Mouse (Mus musculus) limb, embryonic 15.5 days (tissue): Measurements from ENCODE around the gene Tnfrsf13b. TPM values are rescaled to one million over a fixed set of nuclear protein-coding genes. Genes with fewer than 3 reads are reported as not detected.

Experiments
- ATAC-seq: fragments of 200-750 bp; cut with Nextera tagmentation; 2 replicates; pipeline ENCODE4 v1.8.0; 2017; ENCODE audit warnings: low read depth, moderate TSS enrichment; ENCODE audit not compliant: insufficient number of reproducible peaks, low FRiP score, low TSS enrichment
- H3K27ac ChIP-seq: fragments of 300-500 bp; sonication (generic); 2 replicates; pipeline ENCODE4 v1.5.1; 2015; ENCODE audit warnings: moderate library complexity, mild to moderate bottlenecking, inconsistent platforms
- H3K27me3 ChIP-seq: fragments of 300-500 bp; sonication (generic); 2 replicates; pipeline ENCODE4 v1.6.1; 2015; ENCODE audit warnings: inconsistent platforms
- H3K36me3 ChIP-seq: fragments of 300-500 bp; sonication (generic); 2 replicates; pipeline ENCODE4 v1.6.1; 2015; ENCODE audit warnings: inconsistent platforms
- H3K4me1 ChIP-seq: fragments of 300-500 bp; sonication (generic); 2 replicates; pipeline ENCODE4 v1.6.1; 2015; ENCODE audit warnings: inconsistent platforms
- H3K4me2 ChIP-seq: fragments of 300-500 bp; sonication (generic); 2 replicates; pipeline ENCODE4 v1.6.1; 2015; ENCODE audit warnings: mild to moderate bottlenecking, inconsistent platforms
- H3K4me3 ChIP-seq: fragments of 300-500 bp; sonication (generic); 2 replicates; pipeline ENCODE4 v1.5.1; 2015; ENCODE audit warnings: mild to moderate bottlenecking, inconsistent platforms
- H3K9ac ChIP-seq: fragments of 300-500 bp; sonication (generic); 2 replicates; pipeline ENCODE4 v1.6.1; 2015; ENCODE audit warnings: inconsistent platforms
- H3K9me3 ChIP-seq: fragments of 300-500 bp; sonication (generic); 2 replicates; pipeline ENCODE4 v1.6.1; 2016; ENCODE audit warnings: inconsistent platforms
- WGBS: fragments of 180-500 bp; shearing (Covaris S2); methylation state at CpG from one replicate; pipeline ENCODE4 v1.1.7; 2015; 5-methylcytosine and 5-hydroxymethylcytosine counted together
- polyA plus RNA-seq: library from polyadenylated mRNA; unstranded; fragments of >200 nt; fragmentation: Nextera tagmentation; extraction: Ambion mirVana; gene quantifications from 2 replicates; pipeline ENCODE4 v1.2.1, GENCODE M21; 2015

The Tnfrsf13b gene
- 2.3 and 2.7 TPM in 2 replicates for polyA plus RNA-seq

DNA sequence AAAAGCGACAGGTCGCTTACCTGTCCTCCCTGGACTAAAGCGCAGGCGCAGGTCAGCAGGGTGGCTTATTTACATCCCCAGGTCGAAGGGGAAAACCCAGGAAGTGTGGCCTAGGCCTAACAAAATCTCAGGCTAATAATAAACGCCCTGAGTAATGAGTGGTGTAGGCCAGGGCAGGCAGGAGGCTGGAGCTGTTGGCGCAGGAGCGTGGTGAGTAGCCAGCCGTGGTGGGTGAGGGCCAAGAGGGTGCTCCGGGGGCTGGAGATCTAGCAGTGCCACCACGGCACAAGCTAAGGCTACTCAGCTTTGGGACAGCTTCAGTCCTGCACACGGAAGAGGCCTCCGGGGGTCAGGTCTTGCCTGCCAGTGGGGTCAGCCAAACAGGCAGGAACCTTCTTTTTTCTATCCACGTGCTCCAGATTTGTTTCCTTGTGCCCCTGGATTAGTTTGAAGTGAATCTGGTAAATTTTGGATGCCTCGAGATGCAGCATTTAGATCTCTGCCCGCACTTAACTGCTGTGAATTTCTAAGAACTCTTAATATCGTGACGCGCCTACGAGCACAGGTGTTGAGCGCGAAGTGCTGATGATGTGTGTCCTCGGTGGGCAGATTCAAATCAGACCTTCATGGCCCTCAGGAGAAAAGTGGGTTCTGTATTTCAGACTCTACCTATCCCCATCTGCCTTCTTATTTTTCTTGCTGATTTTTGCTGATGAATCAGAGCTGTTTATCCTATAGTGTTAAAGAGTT, at the start of gene Tnfrsf13b:
Tnfrsf13b (plus strand) TSS at position 150 of the 750 bp plus-strand sequence.
- no peaks in the 10 kb centered on the region for H3K36me3 ChIP-seq
- no peaks in the 10 kb centered on the region for H3K4me1 ChIP-seq
- no peak for ATAC-seq
- no peak within 1 kb of the TSS for H3K9ac ChIP-seq
- H3K4me2 ChIP-seq: no peak within 1 kb of the TSS
- H3K4me3 ChIP-seq: no peak within 1 kb of the TSS
- H3K27ac ChIP-seq: no peak within 1 kb of the TSS
- H3K27me3 ChIP-seq: no peaks in the 10 kb centered on the region
- 83% methylated on average over 23 of the region's 23 CpGs for WGBS
- no peaks in the 10 kb centered on the region for H3K9me3 ChIP-seq

DNA sequence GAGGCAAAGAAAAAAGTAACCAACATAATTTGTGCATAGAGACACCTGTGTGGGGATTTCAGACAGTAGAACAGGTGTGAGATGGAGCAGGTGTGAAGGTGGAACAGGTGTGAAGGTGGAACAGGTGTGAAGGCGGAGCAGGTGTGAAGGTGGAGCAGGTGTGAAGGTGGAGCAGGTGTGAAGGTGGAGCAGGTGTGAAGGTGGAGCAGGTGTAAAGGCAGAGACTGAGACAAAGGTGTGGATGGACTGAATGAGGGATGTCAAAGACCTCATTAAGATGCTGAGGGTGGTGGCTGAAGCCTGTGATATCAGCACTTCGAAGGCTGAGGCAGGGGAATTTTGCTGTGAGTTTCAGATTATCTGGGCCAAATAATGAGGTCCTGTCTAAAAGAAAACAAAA, 44.9 kb upstream of the Tnfrsf13b start:
- WGBS: 77% methylated on average over 2 of the region's 2 CpGs
- Histone ChIP-seq H3K4me2 (no peak overlapping the region), H3K4me1 (no peaks in the 10 kb centered on the region), H3K9ac (no peak overlapping the region), H3K9me3 (no peaks in the 10 kb centered on the region), H3K36me3 (no peaks in the 10 kb centered on the region), H3K4me3 (no peak overlapping the region), H3K27me3 (peaks cover 5% of the 10 kb centered on the region; the same call in 1 of the 2 replicates), H3K27ac (no peak overlapping the region)
- no peak for ATAC-seq

DNA sequence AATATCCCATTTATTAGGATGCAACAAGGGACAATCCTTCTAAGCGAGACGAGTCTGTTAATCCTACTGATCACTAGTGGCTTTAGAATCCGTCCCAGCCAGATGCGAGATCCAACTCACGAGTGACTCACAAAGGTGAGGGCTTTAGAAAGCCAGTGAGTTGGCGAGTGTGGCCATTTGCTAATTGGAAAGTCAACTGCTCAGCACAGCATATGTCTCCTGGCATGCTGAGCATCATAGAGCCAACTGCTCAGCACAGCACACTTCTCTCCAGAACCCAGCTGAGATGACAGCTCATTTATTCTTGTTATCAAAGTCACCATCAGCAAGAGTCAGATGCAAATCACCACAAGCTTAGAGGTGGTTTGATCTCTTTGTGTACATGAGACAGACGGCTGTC, 36.4 kb upstream of the Tnfrsf13b start:
- WGBS: 77% methylated on average over 7 of the region's 7 CpGs
- Histone ChIP-seq H3K4me1 (no peaks in the 10 kb centered on the region), H3K9me3 (no peaks in the 10 kb centered on the region)

DNA sequence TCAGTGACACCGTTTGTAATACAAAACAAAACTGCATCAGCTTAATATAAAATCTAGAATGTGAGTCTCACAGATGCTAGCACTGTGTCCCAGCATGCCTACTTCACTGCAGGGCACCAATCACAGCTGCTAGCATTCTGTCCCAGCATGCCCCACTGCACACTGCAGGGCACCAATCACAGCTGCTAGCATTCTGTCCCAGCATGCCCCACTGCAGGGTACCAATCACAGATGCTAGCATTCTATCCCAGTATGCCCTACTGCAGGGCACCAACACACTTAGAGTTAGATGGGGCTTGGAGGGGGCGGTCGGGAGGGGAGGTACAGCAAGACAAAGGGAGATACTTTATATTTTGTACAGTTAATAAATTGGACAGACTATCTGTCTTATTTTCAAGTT, 35.4 kb upstream of the Tnfrsf13b start:
- Histone ChIP-seq H3K4me3 (no peak overlapping the region), H3K4me2 (no peak overlapping the region), H3K4me1 (no peaks in the 10 kb centered on the region), H3K36me3 (no peaks in the 10 kb centered on the region), H3K27me3 (no peaks in the 10 kb centered on the region), H3K9me3 (no peaks in the 10 kb centered on the region), H3K27ac (no peak overlapping the region), H3K9ac (no peak overlapping the region)
- 65% methylated on average over 3 of the region's 3 CpGs for WGBS
- no peak for ATAC-seq

More for the DNA sequence above, 36.4 kb upstream of the Tnfrsf13b start:
- Histone ChIP-seq H3K4me2 (no peak overlapping the region), H3K27ac (no peak overlapping the region), H3K27me3 (no peaks in the 10 kb centered on the region), H3K9ac (no peak overlapping the region), H3K4me3 (no peak overlapping the region), H3K36me3 (no peaks in the 10 kb centered on the region)
- no peak for ATAC-seq

DNA sequence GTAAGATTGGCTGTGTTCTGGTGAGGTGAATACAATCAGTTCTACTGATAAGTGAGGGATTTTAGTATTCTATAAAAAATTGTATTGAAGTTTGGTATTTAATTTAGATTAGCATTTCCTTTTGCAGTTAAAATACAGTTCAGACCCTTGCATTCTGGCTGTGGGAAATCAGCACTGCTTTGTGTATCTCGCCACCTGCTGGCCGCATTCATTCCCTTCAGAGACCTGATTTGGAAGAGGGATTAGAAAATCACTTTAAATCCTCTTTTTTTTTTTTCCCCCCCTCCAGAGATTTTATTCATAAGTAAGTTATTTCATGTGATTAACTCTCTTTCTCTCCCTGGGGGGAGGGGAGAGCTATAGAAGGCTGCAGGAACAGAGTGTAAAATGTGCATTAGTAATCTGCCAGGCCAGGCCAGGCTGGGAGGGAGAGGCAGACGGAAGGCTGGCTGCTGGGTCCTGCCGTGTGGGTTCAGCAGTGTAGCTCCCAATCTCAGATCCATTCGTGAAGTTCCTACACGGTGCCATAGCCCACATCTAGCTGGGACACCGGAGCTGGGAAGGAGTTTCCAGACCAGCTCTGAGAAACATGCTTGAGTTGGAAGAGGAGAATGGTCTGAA, 34.8 kb upstream of the Tnfrsf13b start:
- Histone ChIP-seq H3K27ac (no peak overlapping the region), H3K9me3 (no peaks in the 10 kb centered on the region), H3K36me3 (no peaks in the 10 kb centered on the region), H3K4me2 (no peak overlapping the region), H3K9ac (no peak overlapping the region), H3K27me3 (no peaks in the 10 kb centered on the region), H3K4me3 (no peak overlapping the region), H3K4me1 (no peaks in the 10 kb centered on the region)
- no peak for ATAC-seq
- WGBS: 21% methylated on average over 7 of the region's 7 CpGs

DNA sequence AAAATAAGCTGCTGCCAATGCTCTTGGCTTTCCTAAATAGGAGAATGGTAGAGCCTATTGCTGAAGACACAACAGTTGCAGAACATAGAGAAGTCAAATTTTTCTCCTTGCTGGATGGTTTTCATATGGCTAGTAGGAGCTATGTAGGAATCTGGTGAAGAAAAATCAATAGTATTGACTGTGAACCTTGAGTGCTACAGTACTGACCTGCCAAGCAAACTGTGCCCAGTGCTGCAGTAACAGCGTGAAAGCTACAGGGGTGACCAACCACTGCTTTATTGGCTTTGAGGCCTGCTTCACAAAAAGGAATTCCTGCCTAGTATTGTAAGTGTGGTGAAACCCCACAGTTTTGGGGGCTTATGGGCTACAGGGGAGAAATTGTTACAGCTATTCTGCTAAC, 28.5 kb upstream of the Tnfrsf13b start:
- ATAC-seq: no peak
- H3K9me3 ChIP-seq: no peaks in the 10 kb centered on the region
- H3K36me3 ChIP-seq: no peaks in the 10 kb centered on the region
- WGBS: 40% methylated on average over 1 of the region's 1 CpGs
- H3K4me2 ChIP-seq: no peak overlapping the region
- no peak overlapping the region for H3K9ac ChIP-seq
- H3K27me3 ChIP-seq: no peaks in the 10 kb centered on the region
- no peak overlapping the region for H3K27ac ChIP-seq
- H3K4me3 ChIP-seq: no peak overlapping the region
- H3K4me1 ChIP-seq: no peaks in the 10 kb centered on the region

DNA sequence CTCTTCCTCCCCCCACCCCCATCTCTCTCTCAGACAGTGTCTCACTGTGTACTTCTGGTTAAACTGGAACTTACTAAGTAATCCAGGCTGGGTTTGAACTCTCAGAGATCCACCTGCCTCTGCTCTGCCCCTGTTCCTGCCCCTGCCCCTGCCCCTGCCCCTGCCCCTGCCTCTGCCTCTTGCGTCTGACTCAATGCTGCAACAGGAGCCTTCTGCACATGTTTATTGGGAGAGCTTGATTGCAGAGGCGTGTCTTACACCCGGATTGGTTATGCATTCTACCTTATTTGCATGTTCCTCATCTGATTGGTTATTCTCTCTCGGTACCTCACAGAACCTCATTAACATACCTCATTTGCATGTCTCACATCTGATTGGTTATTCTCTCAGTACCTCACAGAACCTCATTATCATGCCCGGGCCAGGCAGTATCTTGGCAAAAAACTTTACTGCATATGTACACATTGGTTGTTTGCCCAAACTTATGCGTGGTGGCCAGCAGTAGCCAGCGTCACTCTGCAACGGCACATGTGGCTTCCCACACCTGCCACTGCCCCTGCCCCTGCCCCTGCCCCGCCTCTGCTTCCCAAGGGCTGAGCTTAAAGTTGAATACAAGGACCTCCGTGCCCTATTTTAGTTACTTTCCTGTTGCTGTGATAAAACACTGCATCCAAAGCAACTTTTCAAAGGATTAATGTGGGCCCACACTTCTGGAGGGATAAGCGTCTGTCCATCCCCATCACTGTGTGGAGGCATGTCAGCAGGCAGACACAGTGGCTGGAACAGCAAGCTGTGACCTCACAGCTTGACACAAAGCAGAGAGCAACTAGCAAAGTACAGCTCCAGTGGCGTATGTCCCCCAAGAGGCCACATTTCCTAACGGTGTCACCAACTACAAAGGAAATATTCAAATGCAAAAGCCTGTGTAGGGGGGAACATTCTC, 23.9 kb upstream of the Tnfrsf13b start:
- H3K36me3 ChIP-seq: no peaks in the 10 kb centered on the region
- H3K27ac ChIP-seq: no peak overlapping the region
- no peaks in the 10 kb centered on the region for H3K9me3 ChIP-seq
- H3K4me2 ChIP-seq: no peak overlapping the region
- peaks cover 4% of the 10 kb centered on the region for H3K4me1 ChIP-seq
- no peak overlapping the region for H3K9ac ChIP-seq
- H3K27me3 ChIP-seq: 0 out of 2 replicates have a peak, but pooled peaks cover 4% of the 10 kb centered on the region
- 74% methylated on average over 13 of the region's 13 CpGs for WGBS
- no peak for ATAC-seq
- H3K4me3 ChIP-seq: no peak overlapping the region

DNA sequence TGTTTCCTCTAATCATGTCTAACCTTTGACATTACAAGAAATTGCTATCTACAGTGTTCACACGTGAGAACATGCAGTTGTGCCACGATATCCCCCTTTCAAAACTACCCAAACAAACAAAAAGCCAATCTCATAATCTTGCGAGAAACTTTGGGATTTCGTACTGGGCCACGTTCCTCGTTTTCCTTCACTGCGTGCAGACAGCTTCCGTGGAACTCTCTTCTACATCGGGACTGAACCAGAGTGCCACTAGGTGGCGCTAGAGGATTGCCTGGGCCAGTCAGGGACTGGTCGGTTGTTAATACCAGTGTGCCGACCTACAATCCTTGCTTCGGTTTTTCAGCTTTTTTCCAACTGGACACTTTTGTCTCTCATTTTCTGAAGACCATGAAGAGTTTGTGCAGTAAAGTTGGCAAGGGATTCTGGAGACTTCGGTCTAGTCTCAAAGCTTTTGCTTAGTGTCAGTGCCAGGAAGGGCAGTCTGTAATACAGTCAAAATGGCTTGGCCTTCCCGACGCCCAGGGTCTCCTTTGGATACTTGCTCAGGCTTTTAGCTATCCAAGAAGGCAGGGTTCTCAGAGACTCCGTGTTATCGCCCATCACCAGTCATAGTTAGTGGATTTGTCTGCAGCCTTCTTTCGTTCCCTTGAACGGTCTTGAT, 22.2 kb upstream of the Tnfrsf13b start:
- Histone ChIP-seq H3K27ac (no peak overlapping the region), H3K9me3 (no peaks in the 10 kb centered on the region), H3K27me3 (0 out of 2 replicates have a peak, but pooled peaks cover 4% of the 10 kb centered on the region), H3K4me2 (no peak overlapping the region), H3K36me3 (no peaks in the 10 kb centered on the region), H3K4me3 (0 out of 2 replicates have a peak overlapping the region, but pooled peaks have one; percentile 3), H3K9ac (no peak overlapping the region), H3K4me1 (peaks cover 4% of the 10 kb centered on the region)
- peak; percentile 78; the same call in 1 of the 2 replicates for ATAC-seq
- 19% methylated on average over 20 of the region's 20 CpGs for whole genome bisulfite sequencing

DNA sequence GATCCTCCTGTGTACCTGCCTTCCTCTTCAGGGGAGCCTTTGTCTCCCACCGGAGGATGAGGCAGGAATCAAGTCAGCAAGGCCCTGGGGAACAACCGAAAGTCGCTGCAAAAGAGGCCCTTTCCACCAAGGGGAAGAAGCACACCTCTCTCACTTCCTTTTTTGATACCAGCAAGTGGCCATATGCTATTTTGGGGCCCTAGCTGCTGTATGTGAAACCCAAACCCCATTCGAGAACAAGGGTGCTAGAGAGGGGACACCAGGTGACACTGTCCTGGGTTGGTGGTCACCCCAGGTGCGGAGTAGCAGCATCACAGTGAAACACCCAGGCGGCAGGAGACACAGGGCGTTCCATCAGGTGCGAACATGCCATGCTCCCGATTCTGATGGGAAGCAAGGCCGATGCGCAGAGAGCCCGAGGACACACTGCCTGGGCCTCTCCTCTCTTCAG, 17.6 kb upstream of the Tnfrsf13b start:
- Histone ChIP-seq H3K9ac (no peak overlapping the region), H3K4me2 (no peak overlapping the region), H3K27me3 (no peaks in the 10 kb centered on the region), H3K4me3 (no peak overlapping the region), H3K27ac (no peak overlapping the region), H3K4me1 (peaks cover 3% of the 10 kb centered on the region), H3K36me3 (no peaks in the 10 kb centered on the region), H3K9me3 (no peaks in the 10 kb centered on the region)
- WGBS: 87% methylated on average over 12 of the region's 12 CpGs
- ATAC-seq: no peak

DNA sequence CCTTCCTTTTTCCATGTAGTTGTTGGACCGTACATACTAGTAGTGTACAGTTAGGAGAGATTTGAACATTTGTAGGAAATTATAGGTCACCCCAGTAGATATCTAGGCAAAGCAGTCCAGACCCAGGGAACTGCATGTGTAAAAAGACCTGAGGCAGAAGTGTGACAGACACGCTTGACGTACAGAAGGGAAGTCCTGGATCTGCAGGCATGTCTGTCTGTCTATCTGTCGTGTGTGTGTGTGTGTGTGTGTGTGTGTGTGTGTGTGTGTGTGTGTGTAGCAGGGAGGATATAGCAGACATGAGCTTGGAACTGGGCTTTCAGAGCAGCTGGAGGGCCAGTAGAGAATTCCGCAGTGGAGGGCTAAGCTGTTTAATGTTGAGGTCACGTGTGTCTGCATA, 16.8 kb upstream of the Tnfrsf13b start:
- WGBS: 83% methylated on average over 6 of the region's 6 CpGs
- H3K27me3 ChIP-seq: no peaks in the 10 kb centered on the region
- H3K4me1 ChIP-seq: no peaks in the 10 kb centered on the region
- H3K4me3 ChIP-seq: no peak overlapping the region
- no peak overlapping the region for H3K9ac ChIP-seq
- H3K36me3 ChIP-seq: no peaks in the 10 kb centered on the region
- ATAC-seq: no peak
- H3K27ac ChIP-seq: no peak overlapping the region
- no peak overlapping the region for H3K4me2 ChIP-seq
- no peaks in the 10 kb centered on the region for H3K9me3 ChIP-seq

DNA sequence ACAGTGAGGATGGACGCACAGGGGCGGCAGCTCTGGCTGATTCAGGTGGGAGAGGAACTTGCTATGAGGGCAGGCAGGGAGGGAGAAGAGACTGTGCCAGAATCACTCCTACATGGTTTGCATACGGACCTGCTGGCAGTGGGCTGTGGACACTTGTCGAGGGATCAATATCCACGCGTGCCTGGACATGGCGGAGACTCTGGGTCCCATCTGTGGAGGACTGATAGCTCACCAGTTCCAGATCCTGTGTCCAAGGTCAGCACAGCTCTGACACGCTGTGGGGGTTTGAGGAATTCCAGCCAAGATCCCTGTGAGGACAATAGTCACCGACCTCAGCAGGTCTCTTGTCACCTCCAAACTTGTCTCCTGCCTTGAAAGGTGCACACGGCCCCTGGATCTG, 16.4 kb upstream of the Tnfrsf13b start:
- Histone ChIP-seq H3K9me3 (no peaks in the 10 kb centered on the region), H3K36me3 (no peaks in the 10 kb centered on the region), H3K27me3 (no peaks in the 10 kb centered on the region), H3K9ac (no peak overlapping the region), H3K4me3 (no peak overlapping the region), H3K4me2 (no peak overlapping the region), H3K4me1 (no peaks in the 10 kb centered on the region), H3K27ac (no peak overlapping the region)
- 78% methylated on average over 10 of the region's 10 CpGs for WGBS
- no peak for ATAC-seq
